Mouse (Mus musculus) heart, postnatal 14 days (tissue): ENCODE results near the gene Cabin1. TPM values are rescaled to one million over a fixed set of nuclear protein-coding genes. Genes with fewer than 3 reads are reported as not detected.

Experiments
- DNase-seq, 2 experiments: peaks; one replicate each; pipeline ENCODE4 v3.0.0; 2021 to 2022
- intact Hi-C: fragments of 180-260 bp; cut with DNase I; formaldehyde crosslinking; loops from one replicate; pipeline ENCODE4 v1.15.1; 2025
- long read RNA-seq, 2 experiments: library from polyadenylated mRNA; stranded (forward); transcript quantifications; one replicate each; pipeline ENCODE4 v2.0.0; 2021
- total RNA-seq, 2 experiments: library from RNA; stranded (reverse); gene quantifications; 2 replicates each; pipeline ENCODE4 v1.2.3; 2021

Cabin1 gene
- 10 to 100 TPM; 23.0 to 24.8 TPM for total RNA-seq
- long read RNA-seq, experiment 1, full-length matches to known transcripts, result 1 of 16 reads
- long read RNA-seq, experiment 1, partial matches to known transcripts, result 11 of 16 reads
- long read RNA-seq, experiment 1, other reads (novel, unspliced or antisense), result 4 of 16 reads
- long read RNA-seq, experiment 2, full-length matches to known transcripts, result 2 of 15 reads
- long read RNA-seq, experiment 2, partial matches to known transcripts, result 8 of 15 reads
- long read RNA-seq, experiment 2, other reads (novel, unspliced or antisense), result 5 of 15 reads

- DNase-seq, result peak; percentile 95 to 97
- intact Hi-C loops, result no loop called here
These were observed at the start of gene Cabin1 for GRCm38 (mm10) chr10:75763682-75764518. Gene Cabin1, minus strand, starts transcription at chr10:75764341.

- DNase-seq, result no peak
- intact Hi-C loops, result no loop called here
These were observed 40.1 kb upstream of the Cabin1 start for GRCm38 (mm10) chr10:75804217-75804616.

- DNase-seq, result peak; percentile 64 to 74
- intact Hi-C loops, result no loop called here
These were observed 34.1 kb upstream of the Cabin1 start, which contains the start of gene Gstt1 for GRCm38 (mm10) chr10:75798176-75798696. Gene Gstt1, minus strand, starts transcription at chr10:75798584.

- intact Hi-C loops, result no loop called here
- peak; percentile 59 to 60 for DNase-seq
These were observed 33.6 kb upstream of the Cabin1 start for GRCm38 (mm10) chr10:75797619-75798175.

GRCm38 (mm10) chr10:75796731-75797516 is 32.8 kb upstream of the Cabin1 start:
- intact Hi-C loops, result no loop called here
- DNase-seq, result no peak

- intact Hi-C loops, result no loop called here
- DNase-seq, result no peak
These were observed 30.7 kb upstream of the Cabin1 start for GRCm38 (mm10) chr10:75794880-75795279.

- no peak for DNase-seq
- intact Hi-C loops, result no loop called here
These were observed 26.6 kb upstream of the Cabin1 start for GRCm38 (mm10) chr10:75790773-75791172.

GRCm38 (mm10) chr10:75789841-75790240 is 25.7 kb upstream of the Cabin1 start:
- no peak for DNase-seq
- intact Hi-C loops, result no loop called here

GRCm38 (mm10) chr10:75789081-75789735 is 25.1 kb upstream of the Cabin1 start:
- DNase-seq, result no peak
- intact Hi-C loops, result no loop called here

- no peak for DNase-seq
- intact Hi-C loops, result no loop called here
These were observed 24.1 kb upstream of the Cabin1 start for GRCm38 (mm10) chr10:75788277-75788676.

- intact Hi-C loops, result no loop called here
- no peak for DNase-seq
These were observed 21.3 kb upstream of the Cabin1 start for GRCm38 (mm10) chr10:75785442-75785841.

GRCm38 (mm10) chr10:75780769-75781578 is 16.8 kb upstream of the Cabin1 start, which contains the start of the genes Gm20441 and Gstt3:
Gene Gm20441, minus strand, starts transcription at chr10:75780954.
Gene Gstt3, minus strand, starts transcription at chr10:75781414.
- DNase-seq, result peak; percentile 62 to 63
- intact Hi-C loops, result no loop called here

GRCm38 (mm10) chr10:75779206-75780174 is 15.3 kb upstream of the Cabin1 start:
- no peak for DNase-seq
- intact Hi-C loops, result no loop called here

GRCm38 (mm10) chr10:75777885-75778284 is 13.7 kb upstream of the Cabin1 start:
- intact Hi-C loops, result no loop called here
- no peak for DNase-seq

GRCm38 (mm10) chr10:75776562-75776961 is 12.4 kb upstream of the Cabin1 start:
- intact Hi-C loops, result no loop called here
- DNase-seq, result no peak

- DNase-seq, result no peak
- intact Hi-C loops, result loop anchor here (5.0 kb wide), 1 partner anchor 58 kb away; no protein-coding TSS in a partner anchor
These were observed 10.4 kb upstream of the Cabin1 start for GRCm38 (mm10) chr10:75774587-75774986.

- intact Hi-C loops, result loop anchor here (5.0 kb wide), 1 partner anchor 58 kb away; no protein-coding TSS in a partner anchor
These were observed 10.0 kb upstream of the Cabin1 start for GRCm38 (mm10) chr10:75774102-75774501.

More at GRCm38 (mm10) chr10:75774102-75774501, 10.0 kb upstream of the Cabin1 start:
- no peak for DNase-seq
